Mouse (Mus musculus): ENCODE results near the gene Fermt2.
"Not testable (repeated sequence)": the region's sequence is repeated elsewhere in the genome, so short reads cannot be mapped to it uniquely, and the experiment has no call there.

Gene Fermt2

DNA sequence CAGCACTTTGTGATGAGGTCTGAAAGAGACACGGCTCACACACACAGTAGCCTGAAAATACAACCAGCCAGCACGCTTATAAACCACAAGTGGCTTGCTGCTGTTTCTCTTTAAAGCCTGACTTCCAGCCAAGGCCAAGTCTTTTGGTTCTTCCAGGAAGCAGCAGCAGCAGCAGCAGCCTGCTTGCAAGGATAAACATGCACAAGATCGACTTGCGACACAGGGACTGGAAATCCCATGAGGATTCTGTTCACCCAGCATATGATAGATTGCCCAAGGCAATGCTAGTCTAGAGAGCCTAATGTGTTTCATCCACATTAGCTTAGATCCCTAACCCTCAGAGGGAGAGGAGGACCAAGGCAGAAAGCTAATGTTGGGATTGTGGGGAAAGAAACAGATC, 22.0 kb downstream of the Fermt2 start:
- DNase-seq (ENCODE audit: low read depth, low spot score): no peak

- DNase-seq (ENCODE audit: low read depth, low spot score): no peak
These were observed 22.5 kb downstream of the Fermt2 start for GRCm38 (mm10) chr14:45507447-45507846.

- no peak for DNase-seq (ENCODE audit: low read depth, low spot score)
These were observed 22.9 kb downstream of the Fermt2 start for GRCm38 (mm10) chr14:45507032-45507431.

GRCm38 (mm10) chr14:45506165-45506564, 23.8 kb downstream of the Fermt2 start:
- DNase-seq (ENCODE audit: low read depth, low spot score): no peak

DNA sequence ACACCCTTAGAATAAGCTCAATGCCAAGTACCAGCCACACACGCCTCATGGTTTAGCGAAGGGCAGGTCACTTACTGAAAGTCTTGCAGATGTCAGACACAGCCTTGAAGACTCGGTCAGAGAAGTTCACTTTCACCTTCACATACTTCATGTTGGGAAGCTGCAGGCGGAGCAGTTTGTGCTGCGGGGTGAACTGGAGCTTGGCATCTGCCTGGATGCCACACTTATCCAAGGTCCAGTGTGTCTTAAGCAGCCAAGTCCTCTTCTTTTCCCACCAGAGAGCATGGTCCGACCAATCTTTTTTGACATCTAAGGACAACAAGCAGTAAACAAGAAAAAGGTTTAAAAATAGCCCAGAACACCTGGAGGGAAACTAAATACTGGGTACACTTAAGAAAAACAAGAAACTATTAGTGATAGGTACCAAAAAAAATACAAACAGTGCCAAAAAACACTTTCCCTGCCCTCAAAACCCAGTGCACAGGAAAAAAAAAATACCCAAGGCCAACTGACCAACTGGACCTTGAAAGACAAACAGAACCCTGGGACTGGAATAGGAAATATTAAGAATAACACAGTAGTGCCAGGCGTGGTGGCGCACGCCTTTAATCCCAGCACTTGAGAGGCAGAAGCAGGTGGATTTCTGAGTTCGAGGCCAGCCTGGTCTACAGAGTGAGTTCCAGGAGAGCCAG, 25.4 kb downstream of the Fermt2 start:
- no peak for DNase-seq (ENCODE audit: low read depth, low spot score)

- no peak for DNase-seq (ENCODE audit: low read depth, low spot score)
These were observed 26.0 kb downstream of the Fermt2 start for GRCm38 (mm10) chr14:45503934-45504333.

DNA sequence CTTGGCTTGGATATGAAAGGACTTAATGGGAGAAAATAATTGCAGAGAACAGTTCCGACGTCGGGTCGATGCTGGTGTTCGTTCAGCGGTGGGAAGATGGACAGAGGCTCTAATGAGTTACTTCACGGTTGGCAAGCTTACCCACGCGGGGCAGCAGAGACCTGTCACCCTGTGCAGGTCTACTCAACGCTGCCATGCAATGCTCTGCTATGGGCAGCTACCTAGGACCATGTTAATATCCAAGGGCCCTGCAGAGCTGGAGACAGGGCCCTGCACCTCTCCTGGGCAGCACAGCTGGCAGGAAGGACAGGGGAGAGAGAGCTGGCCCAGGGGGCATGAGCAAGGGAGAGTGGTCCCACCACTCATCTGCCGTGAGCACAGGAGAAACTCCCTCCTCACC, 29.9 kb downstream of the Fermt2 start:
- no peak for DNase-seq (ENCODE audit: low read depth, low spot score)

GRCm38 (mm10) chr14:45497116-45497515, 32.8 kb downstream of the Fermt2 start:
- no peak for DNase-seq (ENCODE audit: low read depth, low spot score)

DNA sequence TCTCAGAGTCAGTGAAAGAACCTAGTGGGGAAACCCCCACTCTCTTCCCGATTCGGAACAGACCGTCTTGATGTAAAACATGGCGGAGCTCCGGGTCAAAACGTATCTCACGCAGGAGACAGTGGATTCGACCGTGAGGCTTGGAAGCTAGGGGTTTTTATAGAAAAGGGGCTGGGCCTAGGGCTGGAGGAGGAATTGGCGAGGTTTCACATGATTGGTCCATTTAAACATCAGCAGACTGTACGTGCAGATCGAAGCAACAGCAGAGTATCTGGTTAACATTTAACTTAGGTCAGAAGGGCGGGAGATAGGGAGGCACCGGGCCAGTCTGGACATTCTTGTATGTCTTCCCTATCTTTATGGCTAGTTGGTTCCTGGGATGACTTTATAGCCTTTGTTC, 34.1 kb downstream of the Fermt2 start:
- DNase-seq (ENCODE audit: low read depth, low spot score): not testable (repeated sequence)

DNA sequence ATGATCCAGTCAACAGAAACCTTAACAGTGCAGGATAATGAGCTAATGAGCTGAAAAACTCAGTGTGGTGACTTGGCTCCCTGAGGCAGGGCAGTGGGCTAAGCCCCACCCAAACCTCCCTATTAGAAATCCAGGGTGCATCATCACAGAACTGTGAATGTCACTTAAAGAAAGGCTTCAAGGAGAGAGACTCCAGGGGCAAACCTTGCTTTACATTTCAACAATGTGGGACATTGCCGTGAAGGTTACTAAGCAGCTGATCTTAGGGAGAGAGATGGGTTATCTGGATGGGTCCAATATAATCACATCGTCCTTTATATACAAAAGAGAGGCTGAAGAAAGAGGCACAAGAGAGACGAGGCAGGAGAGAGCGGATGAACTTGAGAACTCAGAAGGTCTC, 36.0 kb downstream of the Fermt2 start:
- no peak for DNase-seq (ENCODE audit: low read depth, low spot score)

DNA sequence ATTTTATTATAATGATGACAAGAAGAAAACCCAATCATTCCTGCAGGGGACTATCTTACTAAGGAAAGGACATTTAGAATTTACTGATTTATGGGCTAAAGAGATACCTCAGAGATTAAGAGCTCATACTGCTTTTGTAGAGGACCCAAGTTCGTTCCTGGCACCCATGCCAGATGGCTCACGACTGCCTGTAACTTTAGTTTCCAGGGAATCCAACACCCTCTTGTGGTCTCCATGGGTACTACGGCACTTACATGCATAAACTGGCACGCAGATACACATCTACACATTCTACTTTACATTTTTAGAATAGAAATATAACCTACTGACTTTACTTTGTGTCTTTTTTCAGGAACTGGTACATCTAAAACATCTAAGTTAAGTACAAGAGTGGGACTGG, 37.2 kb downstream of the Fermt2 start:
- DNase-seq (ENCODE audit: low read depth, low spot score): no peak

- DNase-seq (ENCODE audit: low read depth, low spot score): no peak
These were observed 37.9 kb downstream of the Fermt2 start for GRCm38 (mm10) chr14:45492038-45492437.

- DNase-seq (ENCODE audit: low read depth, low spot score): not testable (repeated sequence)
These were observed 42.7 kb downstream of the Fermt2 start for GRCm38 (mm10) chr14:45487201-45487600.

- not testable (repeated sequence) for DNase-seq (ENCODE audit: low read depth, low spot score)
These were observed 46.6 kb downstream of the Fermt2 start for GRCm38 (mm10) chr14:45483361-45483760.

DNA sequence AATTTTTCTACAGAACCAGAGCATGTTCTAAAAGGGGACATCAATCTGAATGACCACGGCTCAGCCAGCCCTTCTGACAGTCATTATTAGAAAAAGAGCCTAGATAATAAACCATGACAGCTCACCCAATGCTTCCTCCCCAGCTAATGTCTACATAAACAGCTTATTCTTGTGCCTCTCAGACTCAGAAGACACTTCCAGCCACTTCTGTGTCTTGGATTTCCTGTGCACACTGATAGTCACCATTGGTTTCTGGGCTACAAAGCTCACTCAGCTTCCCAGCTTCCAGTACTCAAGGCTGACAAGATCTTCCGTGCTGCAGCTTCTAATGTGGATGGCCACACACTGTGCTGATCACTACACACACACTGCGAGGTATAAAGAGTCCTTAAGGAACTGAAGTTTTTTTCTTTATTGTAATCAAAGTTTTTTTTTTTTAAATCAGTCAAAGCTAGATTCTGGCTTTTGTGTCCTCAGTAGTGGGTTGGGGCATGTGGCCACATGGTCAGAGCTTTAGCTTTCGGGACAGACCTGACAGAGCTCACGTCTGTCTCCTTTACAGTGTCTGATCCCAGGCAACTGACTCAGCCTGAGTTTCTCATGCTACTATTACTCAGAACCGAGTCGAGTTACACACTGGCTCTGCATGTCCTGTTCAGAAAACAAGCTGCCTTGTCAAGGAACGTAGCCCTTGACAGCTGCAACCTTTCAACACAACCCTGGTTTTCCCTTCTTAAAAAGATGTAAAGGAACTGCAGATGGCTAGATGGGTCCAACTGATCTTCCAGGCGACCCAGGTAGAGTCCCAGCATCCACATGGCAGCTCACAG, 50.7 kb downstream of the Fermt2 start:
- no peak for DNase-seq (ENCODE audit: low read depth, low spot score)

DNA sequence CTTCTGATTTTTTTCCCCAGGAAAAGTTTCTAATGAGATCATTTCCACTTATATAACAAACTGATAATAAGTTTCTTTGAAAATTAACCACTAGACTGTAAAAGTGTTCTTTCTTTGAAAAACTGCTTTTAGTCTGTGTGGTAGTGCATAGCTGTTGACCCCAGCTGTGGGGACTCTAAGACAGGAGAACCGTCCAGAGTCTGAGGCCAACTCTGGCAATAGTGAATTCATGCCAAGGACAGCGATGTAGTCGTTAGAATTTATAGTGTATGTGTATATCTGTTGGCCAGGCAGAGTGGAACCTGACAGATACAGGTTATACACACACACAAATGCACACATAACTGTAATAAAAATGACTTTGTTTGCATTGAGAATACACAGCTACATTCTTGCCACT, 51.4 kb downstream of the Fermt2 start:
- no peak for DNase-seq (ENCODE audit: low read depth, low spot score)

DNA sequence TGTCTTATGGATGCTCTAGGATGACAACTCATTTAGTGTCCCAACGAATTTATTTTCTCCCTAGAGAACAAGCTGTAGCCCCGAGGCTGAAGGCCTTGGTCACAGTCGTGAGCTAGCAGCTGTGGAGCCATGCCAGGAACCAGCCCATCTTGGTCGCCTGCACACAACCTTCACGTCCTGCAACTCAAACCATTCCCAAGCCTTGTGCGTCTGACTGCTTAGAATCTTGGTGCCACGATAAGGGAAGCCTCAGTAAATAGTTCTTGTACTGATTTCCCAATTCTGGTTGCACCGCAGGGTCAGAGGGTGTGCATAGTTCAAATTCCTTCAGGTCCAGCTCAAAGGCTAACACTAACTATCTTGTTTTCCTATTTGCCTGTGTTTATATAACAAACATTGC, 52.3 kb downstream of the Fermt2 start:
- no peak for DNase-seq (ENCODE audit: low read depth, low spot score)

DNA sequence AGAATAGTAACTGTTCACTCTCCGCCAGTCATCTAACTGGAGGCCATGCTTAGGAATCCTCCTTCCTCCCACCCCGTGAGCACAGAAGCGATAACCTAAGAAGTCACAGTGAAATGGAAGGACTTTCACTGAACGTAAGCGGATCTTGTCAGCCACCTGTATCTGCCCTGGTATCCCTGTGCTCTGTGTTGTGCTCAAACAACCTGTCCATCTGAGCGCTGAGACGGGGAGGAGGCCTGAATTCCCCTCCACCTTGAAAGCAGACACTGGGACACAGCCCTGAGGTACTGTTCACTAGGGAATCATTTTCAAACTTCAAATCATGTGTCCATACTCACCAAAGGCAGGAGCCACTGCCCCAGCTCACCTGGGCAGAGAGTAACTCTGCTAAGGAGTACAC, 52.9 kb downstream of the Fermt2 start:
- DNase-seq (ENCODE audit: low read depth, low spot score): no peak

- DNase-seq (ENCODE audit: low read depth, low spot score): no peak
These were observed 57.4 kb downstream of the Fermt2 start for GRCm38 (mm10) chr14:45472536-45472935.

DNA sequence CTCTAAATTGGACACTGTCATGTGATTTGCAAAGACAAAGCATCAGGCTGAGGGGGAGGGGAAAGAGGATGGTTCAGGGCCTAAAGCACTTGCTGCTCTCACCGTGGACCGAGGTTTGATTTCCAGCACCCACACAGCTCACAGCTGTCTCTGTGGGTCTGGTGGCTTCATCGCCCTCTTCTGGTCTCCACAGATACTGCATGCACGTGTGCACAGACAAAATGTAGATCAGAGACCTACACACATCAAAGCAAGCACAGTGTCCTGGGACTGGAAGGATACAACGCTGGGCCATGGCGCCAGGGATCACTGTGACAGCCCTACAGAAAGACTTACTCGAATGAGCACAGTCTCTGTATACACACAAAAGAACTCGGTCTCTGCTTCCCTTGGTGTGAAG, 60.5 kb downstream of the Fermt2 start:
- no peak for DNase-seq (ENCODE audit: low read depth, low spot score)

- not testable (repeated sequence) for DNase-seq (ENCODE audit: low read depth, low spot score)
These were observed 63.5 kb downstream of the Fermt2 start for GRCm38 (mm10) chr14:45466371-45466770.

- no peak for DNase-seq (ENCODE audit: low read depth, low spot score)
These were observed 65.6 kb downstream of the Fermt2 start for GRCm38 (mm10) chr14:45464036-45465035.
